Comparison of ENCODE assay signal across 18 mouse cellular contexts in genomic region chr4:139081270-139081931, GRCm38 (mm10). TPM values are rescaled to one million over a fixed set of nuclear protein-coding genes. Genes with fewer than 3 reads are reported as not detected.
DNase-seq lines count a peak whose midpoint lies in the region; ATAC-seq and TF ChIP-seq lines count a peak whose summit lies in the region.
"Had no signal": no experiment of that assay in that cellular context is flagged by ENCODE, and none has a peak within 500 bp of the region (broad histone marks: within the 10 kb centered on the region; RNA-seq: fewer than 3 reads in every experiment).

No protein-coding gene starts in this region.

- no peak for ATAC-seq in forebrain, embryonic 16.5 days
- ATAC-seq: intestine, postnatal 0 days had no signal

- WGBS in forebrain, embryonic 16.5 days, result 58% methylated on average over 18 of the region's 18 CpGs

- H3K9ac ChIP-seq in forebrain, embryonic 16.5 days (replicated peaks; ENCODE audit: low read depth, low read length), result no peak overlapping the region
- H3K9ac ChIP-seq: limb, embryonic 12.5 days; neural tube, embryonic 12.5 days had no signal

- H3K36me3 ChIP-seq in forebrain, embryonic 16.5 days (ENCODE audit: control insufficient read depth, insufficient read depth), result no peaks in the 10 kb centered on the region
- H3K36me3 ChIP-seq: neural tube, embryonic 12.5 days had no signal

- no peaks in the 10 kb centered on the region for H3K9me3 ChIP-seq in forebrain, embryonic 16.5 days (ENCODE audit: control insufficient read depth, low read length)
- H3K9me3 ChIP-seq: limb, embryonic 12.5 days; neural tube, embryonic 12.5 days had no signal

- no peak for TF ChIP-seq CTCF in left cerebral cortex, adult 2 months (IDR thresholded peaks at IDR 0.05)
- no peak for TF ChIP-seq CTCF in brain, embryonic 14.5 days (IDR thresholded peaks at IDR 0.05; ENCODE audit: borderline replicate concordance, extremely low read depth, insufficient read depth, insufficient read length)

- peak overlapping the region; percentile 36; the same call in 1 of the 2 replicates for H3K27ac ChIP-seq in left cerebral cortex, adult 2 months
- peak overlapping the region; percentile 59 for H3K27ac ChIP-seq in forebrain, embryonic 16.5 days (ENCODE audit: low read length)
- H3K27ac ChIP-seq: limb, embryonic 12.5 days; neural tube, embryonic 12.5 days had no signal

- H3K4me1 ChIP-seq in forebrain, embryonic 16.5 days (replicated peaks; ENCODE audit: control insufficient read depth, insufficient read depth, low read length), result peaks cover 27% of the 10 kb centered on the region

- H3K27me3 ChIP-seq in forebrain, embryonic 16.5 days (replicated peaks; ENCODE audit: control insufficient read depth, insufficient read depth, low read length), result peaks cover 4% of the 10 kb centered on the region

- H3K4me3 ChIP-seq in left cerebral cortex, adult 2 months, result no peak overlapping the region
- H3K4me3 ChIP-seq in forebrain, embryonic 16.5 days (replicated peaks; ENCODE audit: low read length), result no peak overlapping the region
- H3K4me3 ChIP-seq: limb, embryonic 12.5 days; neural tube, embryonic 12.5 days had no signal

- no peak overlapping the region for H3K4me2 ChIP-seq in forebrain, embryonic 16.5 days (ENCODE audit: low read length)
- H3K4me2 ChIP-seq: limb, embryonic 12.5 days; neural tube, embryonic 12.5 days had no signal

- no peak for TF ChIP-seq POLR2A in brain, embryonic 14.5 days (IDR thresholded peaks at IDR 0.05; ENCODE audit: borderline replicate concordance, extremely low read depth, insufficient read depth, insufficient read length, poor library complexity, severe bottlenecking)

- peak; percentile 44 for DNase-seq in adrenal gland, adult 8-10 months
- DNase-seq in adrenal gland, postnatal 10 days, result no peak
- peak in 1 of 2 experiments; percentile 47 for DNase-seq in left cerebral cortex, adult 2 months (ENCODE audit: extremely low spot score in 1 of 2, low spot score in 2 of 2)
- no peak for DNase-seq in left cerebral cortex, postnatal 36 days (ENCODE audit: low spot score in 2 of 2)
- peak; percentile 63 for DNase-seq in brain, embryonic 14.5 days (ENCODE audit: low read depth)
- no peak for DNase-seq in gastrocnemius, postnatal 10 days
- DNase-seq in heart, adult 8-10 months (ENCODE audit: low spot score), result no peak
- DNase-seq: lung, adult 2 months; thymus, postnatal 36 days had no signal

- intact Hi-C loops in left cerebral cortex, adult 2 months (cut with DNase I), result no loop called here
- intact Hi-C loops in left cerebral cortex, postnatal 36 days (cut with DNase I), result no loop called here

RNA-seq across cellular contexts. Expression of gene Htr6, which starts 6.0 kb away (rescaled TPM):
- total RNA-seq in adrenal gland, adult 8-10 months (2022), result under 1 TPM; 0.48 to 0.99 (median 0.84) TPM
- under 1 TPM in 1 of 2 experiments, not detected in 1; 0.45 TPM for total RNA-seq in adrenal gland, postnatal 10 days (2021)
- 1 to 10 TPM; 5.9 to 6.9 TPM for total RNA-seq in left cerebral cortex, adult 2 months (2021)
- 1 to 10 TPM; 6.6 to 8.5 TPM for total RNA-seq in left cerebral cortex, postnatal 36 days (2021)
- polyA plus RNA-seq in brain, embryonic 14.5 days (2012; rRNA removed), result 1.8 and 2.0 TPM in 2 replicates
- 0.34 and 0.60 TPM in 2 replicates for polyA plus RNA-seq in forebrain, embryonic 16.5 days (2015; fragmentation: Nextera tagmentation; extraction: Ambion mirVana)
- total RNA-seq in gastrocnemius, postnatal 10 days (2021), result not detected
- total RNA-seq in heart, adult 8-10 months (2022), result not detected
- total RNA-seq: common myeloid progenitor, adult 5-6 weeks; gastrocnemius, adult 8-10 months; megakaryocyte, adult 5-6 weeks had no signal
- polyA plus RNA-seq: heart, embryonic 16.5 days; intestine, postnatal 0 days; neural tube, embryonic 12.5 days; stomach, embryonic 14.5 days had no signal

RNA-seq across cellular contexts. Expression of gene Nbl1, which starts 11.4 kb away (rescaled TPM):
- total RNA-seq in adrenal gland, adult 8-10 months (2022), result 10 to 100 TPM; 55.4 to 73.9 (median 64.2) TPM
- total RNA-seq in adrenal gland, postnatal 10 days (2021), result 10 to 100 TPM; 39.7 to 40.9 TPM
- total RNA-seq in left cerebral cortex, adult 2 months (2021), result 10 to 100 TPM; 62.4 to 84.3 TPM
- 10 to 100 TPM; 73.0 to 76.2 TPM for total RNA-seq in left cerebral cortex, postnatal 36 days (2021)
- polyA plus RNA-seq in brain, embryonic 14.5 days (2012; rRNA removed), result 33.8 and 35.8 TPM in 2 replicates
- 27.0 and 30.3 TPM in 2 replicates for polyA plus RNA-seq in forebrain, embryonic 16.5 days (2015; fragmentation: Nextera tagmentation; extraction: Ambion mirVana)
- 10 to 100 TPM; 51.0 to 51.1 TPM for total RNA-seq in gastrocnemius, postnatal 10 days (2021)
- total RNA-seq in heart, adult 8-10 months (2022), result 10 to 100 TPM; 15.1 to 21.3 (median 19.2) TPM
- total RNA-seq: common myeloid progenitor, adult 5-6 weeks had no signal

RNA-seq across cellular contexts. Expression of gene Minos1, which starts 49.5 kb away (rescaled TPM):
- 100 to 1,000 TPM; 273 to 460 (median 363) TPM for total RNA-seq in adrenal gland, adult 8-10 months (2022)
- total RNA-seq in adrenal gland, postnatal 10 days (2021), result 100 to 1,000 TPM; 572 to 632 TPM
- 100 to 1,000 TPM; 197 TPM for total RNA-seq in left cerebral cortex, adult 2 months (2021)
- total RNA-seq in left cerebral cortex, postnatal 36 days (2021), result 100 to 1,000 TPM; 196 to 197 TPM
- polyA plus RNA-seq in brain, embryonic 14.5 days (2012; rRNA removed), result 115 and 144 TPM in 2 replicates
- 355 and 370 TPM in 2 replicates for polyA plus RNA-seq in forebrain, embryonic 16.5 days (2015; fragmentation: Nextera tagmentation; extraction: Ambion mirVana)
- total RNA-seq in gastrocnemius, postnatal 10 days (2021), result 100 to 1,000 TPM; 399 to 482 TPM
- total RNA-seq in heart, adult 8-10 months (2022), result 100 to 1,000 TPM; 570 to 700 (median 625) TPM

Comparison
In these comparisons a context has a peak if more than half of its experiments do, and no peak if none do; other contexts are left out.
1. DNase-seq: peak in adrenal gland, adult 8-10 months (single experiment) and brain, embryonic 14.5 days (single experiment); none in adrenal gland, postnatal 10 days (single experiment), left cerebral cortex, postnatal 36 days (0 of 2), gastrocnemius, postnatal 10 days (single experiment) and heart, adult 8-10 months (single experiment).